Mouse (Mus musculus) megakaryocyte, embryonic 14.5 days (primary cell): ENCODE data around the gene Fndc9. TPM values are rescaled to one million over a fixed set of nuclear protein-coding genes. Genes with fewer than 3 reads are reported as not detected.
A peak's percentile ranks its signal among the peaks of the same experiment; 100 is the strongest.

Source experiments
- H3K27me3 ChIP-seq: replicated peaks from 2 replicates; pipeline ENCODE3; 2012; ENCODE audit warnings: inconsistent platforms
- H3K36me3 ChIP-seq: replicated peaks from 2 replicates; pipeline ENCODE3; 2012; ENCODE audit warnings: low read length, inconsistent platforms, mixed read lengths
- H3K4me1 ChIP-seq: 2 replicates; pipeline ENCODE4 v1.6.1; 2012; ENCODE audit warnings: inconsistent platforms
- H3K4me3 ChIP-seq: replicated peaks from 2 replicates; pipeline ENCODE3; 2012; ENCODE audit warnings: moderate library complexity, mild to moderate bottlenecking, inconsistent platforms
- H3K9me3 ChIP-seq: 2 replicates; pipeline ENCODE4 v1.6.1; 2012; ENCODE audit warnings: inconsistent platforms
- FLI1 ChIP-seq: IDR thresholded peaks from 2 replicates; pipeline ENCODE4 v1.6.1; 2012; ENCODE audit warnings: low read length, inconsistent platforms, mixed read lengths
- GATA1 ChIP-seq: IDR thresholded peaks from 3 replicates; pipeline ENCODE4 v1.6.1; 2012; ENCODE audit warnings: mixed read lengths, low read length, inconsistent platforms, borderline replicate concordance
- polyA plus RNA-seq: library from polyadenylated mRNA; stranded (reverse); fragments of >175 nt; gene quantifications from 2 replicates; pipeline ENCODE4 v1.2.3, GENCODE M21; 2012; ENCODE audit warnings: low replicate concordance; ENCODE audit not compliant: insufficient read depth

Fndc9 gene
- polyA plus RNA-seq, 1 experiment, result not detected

GRCm38 (mm10) chr11:46230184-46230583, 5.1 kb upstream of the Fndc9 start:
- Histone ChIP-seq H3K9me3 (no peaks in the 10 kb centered on the region), H3K4me3 (no peak overlapping the region), H3K4me1 (peaks cover 7% of the 10 kb centered on the region; the same call in 1 of the 2 replicates), H3K36me3 (peaks cover 44% of the 10 kb centered on the region), H3K27me3 (no peaks in the 10 kb centered on the region)
- no peak for TF ChIP-seq FLI1
- TF ChIP-seq GATA1, result no peak

GRCm38 (mm10) chr11:46232803-46233202, 2.5 kb upstream of the Fndc9 start:
- no peak overlapping the region for H3K4me3 ChIP-seq
- peaks cover 52% of the 10 kb centered on the region for H3K36me3 ChIP-seq
- TF ChIP-seq FLI1 (no peak), GATA1 (no peak)
- H3K27me3 ChIP-seq, result no peaks in the 10 kb centered on the region
- peaks cover 7% of the 10 kb centered on the region; the same call in 1 of the 2 replicates for H3K4me1 ChIP-seq
- H3K9me3 ChIP-seq, result no peaks in the 10 kb centered on the region

- H3K36me3 ChIP-seq, result peaks cover 63% of the 10 kb centered on the region
- no peak overlapping the region for H3K4me3 ChIP-seq
- H3K4me1 ChIP-seq, result peaks cover 7% of the 10 kb centered on the region; the same call in 1 of the 2 replicates
- H3K27me3 ChIP-seq, result no peaks in the 10 kb centered on the region
- TF ChIP-seq GATA1, result no peak
- no peak for TF ChIP-seq FLI1
- H3K9me3 ChIP-seq, result no peaks in the 10 kb centered on the region
Observed at GRCm38 (mm10) chr11:46233966-46234365, 1.4 kb upstream of the Fndc9 start.

GRCm38 (mm10) chr11:46236976-46237375, 1.6 kb downstream of the Fndc9 start:
- TF ChIP-seq GATA1 (no peak), FLI1 (no peak)
- no peaks in the 10 kb centered on the region for H3K27me3 ChIP-seq
- no peak overlapping the region for H3K4me3 ChIP-seq
- H3K9me3 ChIP-seq, result no peaks in the 10 kb centered on the region
- H3K36me3 ChIP-seq, result peaks cover 77% of the 10 kb centered on the region
- peaks cover 17% of the 10 kb centered on the region for H3K4me1 ChIP-seq

GRCm38 (mm10) chr11:46241150-46241673, 5.9 kb downstream of the Fndc9 start:
- H3K36me3 ChIP-seq, result peaks cover 80% of the 10 kb centered on the region
- no peaks in the 10 kb centered on the region for H3K27me3 ChIP-seq
- H3K9me3 ChIP-seq, result no peaks in the 10 kb centered on the region
- peaks cover 17% of the 10 kb centered on the region for H3K4me1 ChIP-seq
- peak overlapping the region; percentile 24 for H3K4me3 ChIP-seq
- TF ChIP-seq GATA1, result no peak
- no peak for TF ChIP-seq FLI1

GRCm38 (mm10) chr11:46241985-46242384, 6.7 kb downstream of the Fndc9 start:
- TF ChIP-seq GATA1, result no peak
- TF ChIP-seq FLI1, result no peak
- no peak overlapping the region for H3K4me3 ChIP-seq
- no peaks in the 10 kb centered on the region for H3K27me3 ChIP-seq
- peaks cover 84% of the 10 kb centered on the region for H3K36me3 ChIP-seq
- no peaks in the 10 kb centered on the region for H3K9me3 ChIP-seq
- peaks cover 17% of the 10 kb centered on the region for H3K4me1 ChIP-seq

GRCm38 (mm10) chr11:46244731-46245604, 9.6 kb downstream of the Fndc9 start:
- Histone ChIP-seq H3K9me3 (no peaks in the 10 kb centered on the region), H3K36me3 (peaks cover 85% of the 10 kb centered on the region), H3K4me1 (peaks cover 17% of the 10 kb centered on the region), H3K27me3 (no peaks in the 10 kb centered on the region), H3K4me3 (no peak overlapping the region)
- no peak for TF ChIP-seq FLI1

GRCm38 (mm10) chr11:46245926-46246325, 10.6 kb downstream of the Fndc9 start:
- Histone ChIP-seq H3K9me3 (no peaks in the 10 kb centered on the region), H3K4me1 (peaks cover 13% of the 10 kb centered on the region), H3K36me3 (peaks cover 84% of the 10 kb centered on the region), H3K4me3 (no peak overlapping the region), H3K27me3 (no peaks in the 10 kb centered on the region)
- TF ChIP-seq GATA1 (no peak), FLI1 (no peak)

GRCm38 (mm10) chr11:46246393-46246792, 11.1 kb downstream of the Fndc9 start:
- Histone ChIP-seq H3K36me3 (peaks cover 84% of the 10 kb centered on the region), H3K27me3 (no peaks in the 10 kb centered on the region), H3K9me3 (no peaks in the 10 kb centered on the region), H3K4me3 (no peak overlapping the region), H3K4me1 (peaks cover 8% of the 10 kb centered on the region)
- no peak for TF ChIP-seq FLI1
- no peak for TF ChIP-seq GATA1

- Histone ChIP-seq H3K4me3 (no peak overlapping the region), H3K9me3 (no peaks in the 10 kb centered on the region), H3K27me3 (no peaks in the 10 kb centered on the region), H3K36me3 (peaks cover 90% of the 10 kb centered on the region), H3K4me1 (no peaks in the 10 kb centered on the region)
- TF ChIP-seq FLI1 (no peak), GATA1 (no peak)
Observed at GRCm38 (mm10) chr11:46248352-46248751, 13.0 kb downstream of the Fndc9 start.
